Mouse (Mus musculus) lung, embryonic 16.5 days (tissue): ENCODE data around the gene Litaf. TPM values are rescaled to one million over a fixed set of nuclear protein-coding genes. Genes with fewer than 3 reads are reported as not detected.

Source experiments
- ATAC-seq: fragments of 200-750 bp; cut with Nextera tagmentation; 2 replicates; pipeline ENCODE4 v1.8.0; 2017; ENCODE audit warnings: low read depth, mild to moderate bottlenecking, moderate library complexity
- H3K27ac ChIP-seq: fragments of 300-500 bp; sonication (generic); 2 replicates; pipeline ENCODE4 v1.5.1; 2014; ENCODE audit warnings: mild to moderate bottlenecking, control low read depth, low read length
- H3K27me3 ChIP-seq: fragments of 300-500 bp; sonication (generic); 2 replicates; pipeline ENCODE4 v1.6.1; 2014; ENCODE audit warnings: low read depth, low read length, mixed read lengths; ENCODE audit not compliant: control insufficient read depth, insufficient read depth
- H3K36me3 ChIP-seq: fragments of 300-500 bp; sonication (generic); 2 replicates; pipeline ENCODE4 v1.6.1; 2014; ENCODE audit warnings: low read length; ENCODE audit not compliant: control insufficient read depth, insufficient read depth
- H3K4me1 ChIP-seq: fragments of 300-500 bp; sonication (generic); replicated peaks from 2 replicates; pipeline ENCODE4 v1.6.1; 2014; ENCODE audit warnings: low read length, mixed read lengths; ENCODE audit not compliant: control insufficient read depth, insufficient read depth
- H3K4me2 ChIP-seq: fragments of 300-500 bp; sonication (generic); 2 replicates; pipeline ENCODE4 v1.6.1; 2014; ENCODE audit warnings: low read depth, low read length, control low read depth
- H3K4me3 ChIP-seq: fragments of 300-500 bp; sonication (generic); 2 replicates; pipeline ENCODE4 v1.5.1; 2014; ENCODE audit warnings: mild to moderate bottlenecking, low read length, control low read depth
- H3K9ac ChIP-seq: fragments of 300-500 bp; sonication (generic); 2 replicates; pipeline ENCODE4 v1.6.1; 2014; ENCODE audit warnings: low read length, control low read depth
- H3K9me3 ChIP-seq: fragments of 300-500 bp; sonication (generic); 2 replicates; pipeline ENCODE4 v1.6.1; 2016; ENCODE audit warnings: low read length; ENCODE audit not compliant: control insufficient read depth
- WGBS: fragments of 180-500 bp; shearing (Covaris S2); extraction: QIAGEN DNeasy Blood & Tissue Kit; methylation state at CpG from one replicate; pipeline ENCODE4 v1.1.7; 2014; 5-methylcytosine and 5-hydroxymethylcytosine counted together
- polyA plus RNA-seq: library from polyadenylated mRNA; unstranded; fragments of >200 nt; fragmentation: Nextera tagmentation; extraction: Ambion mirVana; gene quantifications from 2 replicates; pipeline ENCODE4 v1.2.1, GENCODE M21; 2015

The Litaf gene
- polyA plus RNA-seq, 1 experiment from 2014 or later, result 110 TPM

DNA sequence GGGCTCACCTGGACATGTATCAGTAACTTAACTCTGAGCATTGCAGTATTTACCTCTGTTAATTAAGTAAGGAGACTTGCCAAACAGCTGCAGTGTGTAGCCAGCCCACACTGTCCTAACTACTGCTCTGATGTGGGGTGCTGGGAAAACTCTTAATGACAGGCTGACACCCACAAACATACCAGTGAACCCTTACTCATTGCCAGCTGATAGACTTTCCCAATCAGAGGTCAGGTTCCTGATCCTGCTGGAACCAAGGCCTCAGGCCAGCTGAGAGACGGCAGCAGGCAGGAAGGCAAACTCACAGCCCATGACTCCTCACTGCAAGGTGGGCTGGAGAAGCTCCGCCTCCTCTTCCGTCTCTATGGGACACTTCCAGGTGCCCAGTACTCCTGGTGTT is 113.1 kb downstream of the Litaf start:
- Histone ChIP-seq H3K4me2 (no peak overlapping the region), H3K9me3 (peaks cover 3% of the 10 kb centered on the region; the same call in 1 of the 2 replicates), H3K36me3 (no peaks in the 10 kb centered on the region), H3K4me3 (no peak overlapping the region), H3K4me1 (no peaks in the 10 kb centered on the region), H3K27ac (no peak overlapping the region), H3K9ac (no peak overlapping the region), H3K27me3 (no peaks in the 10 kb centered on the region)
- ATAC-seq, result no peak
- 74% methylated on average over 3 of the region's 3 CpGs for WGBS

- WGBS, result 51% methylated on average over 2 of the region's 2 CpGs
- Histone ChIP-seq H3K9me3 (peaks cover 3% of the 10 kb centered on the region; the same call in 1 of the 2 replicates), H3K36me3 (no peaks in the 10 kb centered on the region), H3K4me1 (no peaks in the 10 kb centered on the region), H3K27ac (no peak overlapping the region), H3K4me3 (no peak overlapping the region), H3K9ac (no peak overlapping the region), H3K27me3 (no peaks in the 10 kb centered on the region), H3K4me2 (no peak overlapping the region)
- ATAC-seq, result no peak
Measured at GRCm38 (mm10) chr16:10952071-10952470, 113.9 kb downstream of the Litaf start.

GRCm38 (mm10) chr16:10951581-10951980 is 114.4 kb downstream of the Litaf start:
- ATAC-seq, result no peak
- H3K27me3 ChIP-seq, result no peaks in the 10 kb centered on the region
- no peaks in the 10 kb centered on the region for H3K4me1 ChIP-seq
- H3K4me2 ChIP-seq, result no peak overlapping the region
- no peaks in the 10 kb centered on the region for H3K36me3 ChIP-seq
- H3K9ac ChIP-seq, result no peak overlapping the region
- H3K9me3 ChIP-seq, result peaks cover 3% of the 10 kb centered on the region; the same call in 1 of the 2 replicates
- no peak overlapping the region for H3K4me3 ChIP-seq
- 11% methylated on average over 3 of the region's 3 CpGs for WGBS
- no peak overlapping the region for H3K27ac ChIP-seq

DNA sequence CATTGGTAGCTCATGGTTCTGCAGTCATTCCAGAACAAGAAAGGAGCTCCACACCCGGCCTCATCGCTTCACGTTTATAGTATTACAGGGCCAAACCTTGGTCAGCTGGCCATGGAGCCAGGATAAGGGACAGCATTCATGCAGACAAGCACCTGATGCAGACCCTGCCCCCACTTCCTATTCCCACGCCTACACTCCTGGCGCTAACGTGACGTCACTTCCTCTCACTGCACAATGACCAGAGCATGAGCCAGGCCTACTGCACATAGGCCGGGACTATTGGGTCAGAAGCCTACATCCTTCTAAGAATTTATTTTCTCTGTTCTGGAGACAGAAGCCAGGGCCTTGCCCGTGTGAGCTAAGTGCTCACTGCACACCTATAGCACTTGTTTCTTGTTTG is 115.4 kb downstream of the Litaf start:
- no peaks in the 10 kb centered on the region for H3K27me3 ChIP-seq
- H3K9ac ChIP-seq, result no peak overlapping the region
- peaks cover 3% of the 10 kb centered on the region; the same call in 1 of the 2 replicates for H3K9me3 ChIP-seq
- 77% methylated on average over 9 of the region's 9 CpGs for WGBS
- H3K4me1 ChIP-seq, result no peaks in the 10 kb centered on the region
- H3K36me3 ChIP-seq, result no peaks in the 10 kb centered on the region
- no peak overlapping the region for H3K4me3 ChIP-seq
- no peak overlapping the region for H3K27ac ChIP-seq
- ATAC-seq, result peak; percentile 41; the same call in 1 of the 2 replicates
- no peak overlapping the region for H3K4me2 ChIP-seq

DNA sequence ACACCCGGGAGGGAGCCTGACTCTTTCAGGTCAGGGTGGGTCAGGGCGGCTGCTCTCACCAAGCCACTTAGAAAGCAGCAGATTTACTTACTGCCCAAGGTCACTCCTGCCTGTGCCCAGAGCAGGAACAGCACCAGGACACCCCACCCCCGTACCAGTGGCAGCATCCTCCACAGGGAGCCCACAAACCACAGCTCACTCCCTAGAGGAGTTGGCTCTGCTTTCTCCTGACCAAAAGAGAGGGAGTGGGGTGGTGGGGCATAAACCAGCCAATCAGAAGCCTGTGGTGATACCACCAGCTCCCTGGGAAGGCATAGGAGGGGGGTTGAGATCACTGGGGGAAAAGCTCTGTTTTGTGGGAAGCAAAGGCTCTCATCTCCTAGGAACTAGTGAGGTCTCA is 118.2 kb downstream of the Litaf start:
- Histone ChIP-seq H3K4me1 (peaks cover 5% of the 10 kb centered on the region; the same call in 1 of the 2 replicates), H3K36me3 (no peaks in the 10 kb centered on the region), H3K27me3 (no peaks in the 10 kb centered on the region), H3K4me3 (no peak overlapping the region), H3K27ac (no peak overlapping the region), H3K4me2 (no peak overlapping the region), H3K9ac (no peak overlapping the region), H3K9me3 (peaks cover 3% of the 10 kb centered on the region; the same call in 1 of the 2 replicates)
- WGBS, result 33% methylated on average over 3 of the region's 3 CpGs
- no peak for ATAC-seq

GRCm38 (mm10) chr16:10945381-10946127 is 120.4 kb downstream of the Litaf start:
- ATAC-seq, result no peak

GRCm38 (mm10) chr16:10944545-10944944 is 121.4 kb downstream of the Litaf start:
- Histone ChIP-seq H3K4me2 (no peak overlapping the region), H3K4me3 (no peak overlapping the region), H3K9me3 (peaks cover 3% of the 10 kb centered on the region; the same call in 1 of the 2 replicates), H3K9ac (no peak overlapping the region), H3K36me3 (no peaks in the 10 kb centered on the region), H3K4me1 (peaks cover 5% of the 10 kb centered on the region; the same call in 1 of the 2 replicates), H3K27ac (no peak overlapping the region), H3K27me3 (no peaks in the 10 kb centered on the region)
- no peak for ATAC-seq
- 63% methylated on average over 7 of the region's 7 CpGs for WGBS

More at GRCm38 (mm10) chr16:10945381-10946127, 120.4 kb downstream of the Litaf start:
- no peak overlapping the region for H3K4me2 ChIP-seq
- no peak overlapping the region for H3K9ac ChIP-seq
- no peak overlapping the region for H3K4me3 ChIP-seq
- no peaks in the 10 kb centered on the region for H3K36me3 ChIP-seq
- H3K9me3 ChIP-seq, result peaks cover 3% of the 10 kb centered on the region; the same call in 1 of the 2 replicates
- H3K4me1 ChIP-seq, result peaks cover 5% of the 10 kb centered on the region; the same call in 1 of the 2 replicates
- H3K27ac ChIP-seq, result no peak overlapping the region
- no peaks in the 10 kb centered on the region for H3K27me3 ChIP-seq
- 70% methylated on average over 7 of the region's 7 CpGs for WGBS

DNA sequence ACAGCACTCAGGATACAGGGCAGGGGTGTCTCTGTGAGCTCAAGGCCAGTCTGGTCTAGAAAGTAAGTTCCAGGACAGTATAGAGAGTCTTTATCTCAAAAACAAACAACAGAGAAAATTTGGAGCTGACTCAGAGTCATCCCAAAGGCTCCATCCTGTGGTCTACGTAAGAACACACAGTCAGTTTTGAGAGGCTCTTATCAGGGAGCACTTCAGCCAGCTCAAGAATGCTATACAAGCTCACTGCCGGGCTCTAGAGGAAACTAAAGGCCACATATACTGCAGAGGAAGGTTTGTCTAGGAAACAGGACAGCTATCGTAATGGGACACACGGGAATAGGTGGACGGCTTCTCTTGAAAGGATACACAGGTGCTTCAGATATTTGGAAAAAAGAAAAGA is 122.7 kb downstream of the Litaf start:
- Histone ChIP-seq H3K27me3 (no peaks in the 10 kb centered on the region), H3K4me2 (no peak overlapping the region), H3K4me1 (peaks cover 5% of the 10 kb centered on the region; the same call in 1 of the 2 replicates), H3K36me3 (no peaks in the 10 kb centered on the region), H3K27ac (no peak overlapping the region), H3K9me3 (no peaks in the 10 kb centered on the region), H3K9ac (no peak overlapping the region), H3K4me3 (no peak overlapping the region)
- WGBS, result 37% methylated on average over 5 of the region's 5 CpGs
- peak; percentile 75; the same call in 1 of the 2 replicates for ATAC-seq

DNA sequence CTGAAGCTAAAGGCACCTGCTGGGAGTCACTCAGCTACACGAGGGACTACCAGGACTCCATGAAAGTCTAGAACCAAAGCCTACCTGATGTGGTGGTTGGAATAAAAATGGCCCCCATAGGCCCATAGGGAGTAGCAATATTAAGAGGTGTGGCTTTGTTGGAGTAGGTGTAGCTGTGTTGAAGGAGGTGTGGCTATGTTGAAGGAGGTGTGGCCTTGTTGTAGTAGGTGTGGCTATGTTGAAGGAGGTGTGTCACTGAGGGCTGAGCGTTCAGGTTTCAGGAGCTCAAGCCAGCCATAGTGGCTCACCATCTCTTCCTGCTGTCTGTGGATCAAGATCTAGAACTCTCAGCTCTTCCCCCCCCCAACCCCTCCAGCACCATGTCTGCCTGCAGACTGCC is 125.3 kb downstream of the Litaf start:
- H3K4me3 ChIP-seq, result no peak overlapping the region
- H3K27ac ChIP-seq, result no peak overlapping the region
- H3K4me1 ChIP-seq, result peaks cover 5% of the 10 kb centered on the region; the same call in 1 of the 2 replicates
- WGBS, result 72% methylated on average over 2 of the region's 2 CpGs
- no peak overlapping the region for H3K9ac ChIP-seq
- H3K27me3 ChIP-seq, result no peaks in the 10 kb centered on the region
- ATAC-seq, result no peak
- H3K4me2 ChIP-seq, result no peak overlapping the region
- no peaks in the 10 kb centered on the region for H3K9me3 ChIP-seq
- no peaks in the 10 kb centered on the region for H3K36me3 ChIP-seq
